Mouse (Mus musculus) heart, adult 11 months (tissue): ENCODE results near the gene Ctns.

Source experiments
- DNase-seq: peaks from one replicate; pipeline ENCODE4 v3.0.0; 2022

Ctns gene

GRCm38 (mm10) chr11:73193047-73193446, 5.8 kb downstream of the Ctns start:
- DNase-seq: peak; percentile 96

GRCm38 (mm10) chr11:73187231-73187630, 11.6 kb downstream of the Ctns start:
- no peak for DNase-seq

- DNase-seq: no peak
Measured at GRCm38 (mm10) chr11:73185872-73186615, 12.8 kb downstream of the Ctns start.

- DNase-seq: peak; percentile 95
Measured at GRCm38 (mm10) chr11:73177895-73178294, 20.9 kb downstream of the Ctns start.

GRCm38 (mm10) chr11:73177509-73177875, 21.4 kb downstream of the Ctns start:
- peak; percentile 99 for DNase-seq

- peak; percentile 100 for DNase-seq
Measured at GRCm38 (mm10) chr11:73176608-73177508, 22.0 kb downstream of the Ctns start, which contains the start of the genes Emc6 and Tax1bp3. Gene Emc6 (minus strand): TSS chr11:73177037. Gene Tax1bp3 (plus strand): TSS chr11:73177083.

GRCm38 (mm10) chr11:73176186-73176585, 22.7 kb downstream of the Ctns start:
- no peak for DNase-seq

GRCm38 (mm10) chr11:73175612-73176011, 23.2 kb downstream of the Ctns start:
- no peak for DNase-seq

- peak; percentile 98 for DNase-seq
Measured at GRCm38 (mm10) chr11:73172186-73172585, 26.7 kb downstream of the Ctns start.

GRCm38 (mm10) chr11:73169231-73169630, 29.6 kb downstream of the Ctns start:
- no peak for DNase-seq

- no peak for DNase-seq
Measured at GRCm38 (mm10) chr11:73168576-73168975, 30.3 kb downstream of the Ctns start.

GRCm38 (mm10) chr11:73168071-73168470, 30.8 kb downstream of the Ctns start:
- no peak for DNase-seq

GRCm38 (mm10) chr11:73162284-73162683, 36.6 kb downstream of the Ctns start:
- DNase-seq: no peak

GRCm38 (mm10) chr11:73161616-73162015, 37.2 kb downstream of the Ctns start:
- no peak for DNase-seq

- peak; percentile 98 for DNase-seq
Measured at GRCm38 (mm10) chr11:73160811-73161200, 38.0 kb downstream of the Ctns start.

GRCm38 (mm10) chr11:73159957-73160810, 38.7 kb downstream of the Ctns start, which contains the start of gene P2rx5:
Gene P2rx5 (plus strand): TSS chr11:73160421.
- DNase-seq: no peak

- no peak for DNase-seq
Measured at GRCm38 (mm10) chr11:73155071-73155470, 43.8 kb downstream of the Ctns start.

- peak; percentile 71 for DNase-seq
Measured at GRCm38 (mm10) chr11:73148209-73148608, 50.6 kb downstream of the Ctns start.

- DNase-seq: peak; percentile 52
Measured at GRCm38 (mm10) chr11:73146975-73147365, 51.9 kb downstream of the Ctns start.

GRCm38 (mm10) chr11:73146026-73146974, 52.5 kb downstream of the Ctns start:
- DNase-seq: peak; percentile 81

- DNase-seq: peak; percentile 92
Measured at GRCm38 (mm10) chr11:73144261-73144681, 54.6 kb downstream of the Ctns start.
